Mouse (Mus musculus) small intestine, adult 2 months (tissue): ENCODE measurements at regions not wholly inside any gene's neighbourhood (a gene's known extent, or its start where the extent isn't known, plus 50 kb on each side); places are given as distances from the start of the nearest gene placed in this dataset.

Source experiments
- H3K27ac ChIP-seq: fragments of 200-500 bp; 2 replicates; pipeline ENCODE4 v1.5.1; 2012; ENCODE audit warnings: low read depth, low read length, control low read depth, inconsistent platforms; ENCODE audit not compliant: insufficient read depth
- H3K27me3 ChIP-seq: fragments of 200-500 bp; 2 replicates; pipeline ENCODE4 v1.6.1; 2012; ENCODE audit warnings: mild to moderate bottlenecking, moderate library complexity, low read length, inconsistent platforms; ENCODE audit not compliant: control insufficient read depth, insufficient read depth
- H3K36me3 ChIP-seq: fragments of 200-500 bp; 2 replicates; pipeline ENCODE4 v1.6.1; 2012; ENCODE audit warnings: mild to moderate bottlenecking, low read length, control low read depth, inconsistent platforms; ENCODE audit not compliant: control insufficient read depth, insufficient read depth
- H3K4me1 ChIP-seq: fragments of 200-500 bp; 2 replicates; pipeline ENCODE4 v1.6.1; 2012; ENCODE audit warnings: low read length, inconsistent platforms, mixed read lengths; ENCODE audit not compliant: control insufficient read depth, insufficient read depth, insufficient read length
- H3K4me3 ChIP-seq: fragments of 200-500 bp; 2 replicates; pipeline ENCODE4 v1.5.1; 2012; ENCODE audit warnings: low read depth, mild to moderate bottlenecking, control low read depth, inconsistent platforms, low read length, moderate library complexity
- CTCF ChIP-seq: fragments of 200-500 bp; IDR thresholded peaks from 2 replicates; pipeline ENCODE4 v1.5.1; 2012; ENCODE audit warnings: low read depth, mild to moderate bottlenecking, control low read depth, inconsistent platforms, low read length, moderate library complexity, mixed read lengths; ENCODE audit not compliant: insufficient replicate concordance, insufficient read length; ENCODE audit errors: extremely low read depth
- POLR2A ChIP-seq: fragments of 200-500 bp; IDR thresholded peaks from 2 replicates; pipeline ENCODE4 v1.6.1; 2012; ENCODE audit warnings: low read depth, mild to moderate bottlenecking, control low read depth, inconsistent platforms, low read length, moderate library complexity
- WGBS: fragments of 180-500 bp; shearing (Covaris S2); methylation state at CpG from one replicate; pipeline ENCODE4 v1.1.7; 2018; 5-methylcytosine and 5-hydroxymethylcytosine counted together

DNA sequence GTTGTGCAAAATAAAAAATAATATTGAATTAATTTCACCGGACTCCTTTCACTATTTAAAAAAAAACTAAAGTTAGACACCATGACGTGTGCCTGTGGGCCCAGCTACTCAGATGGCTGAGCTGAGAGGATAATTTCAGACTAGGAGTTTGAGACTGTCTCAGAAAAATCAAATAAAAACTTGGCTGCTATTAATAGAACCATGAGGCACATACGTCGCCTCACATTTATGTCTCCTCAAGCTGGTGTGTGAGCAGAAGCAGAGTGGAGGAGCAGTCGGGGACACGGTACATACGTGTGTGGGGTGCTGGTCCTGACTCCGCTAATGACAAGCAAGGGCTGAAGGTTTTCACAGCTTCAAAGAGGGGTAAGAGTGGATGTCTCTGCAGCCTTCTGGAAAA is 52.8 kb upstream of the Dmrtb1 start:
- 94% methylated on average over 8 of the region's 8 CpGs for WGBS

DNA sequence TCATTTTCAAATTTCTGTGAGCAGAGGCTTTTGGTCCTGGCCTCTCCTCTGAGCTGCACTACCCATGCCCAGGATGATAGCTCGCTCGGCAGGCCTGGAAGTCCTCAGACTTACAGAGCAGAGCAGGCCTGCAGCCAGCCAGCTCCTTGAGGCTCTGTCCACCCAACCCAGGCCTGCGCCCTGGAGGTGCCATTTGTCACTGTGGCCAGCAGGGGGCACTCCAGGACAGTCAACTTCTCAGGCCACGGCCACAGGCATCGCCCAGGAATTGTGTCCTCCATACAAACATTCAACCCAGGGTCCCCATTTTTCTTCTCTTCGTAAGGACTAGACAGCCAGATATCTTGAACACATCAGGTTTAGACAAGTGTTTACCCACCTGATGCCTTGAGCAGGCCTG is 53.9 kb upstream of the Dmrtb1 start:
- 3% methylated on average over 6 of the region's 6 CpGs for WGBS
- H3K36me3 ChIP-seq: no peaks in the 10 kb centered on the region

More for the DNA sequence above, 52.8 kb upstream of the Dmrtb1 start:
- TF ChIP-seq POLR2A (no peak), CTCF (no peak)
- Histone ChIP-seq H3K4me1 (no peaks in the 10 kb centered on the region), H3K36me3 (no peaks in the 10 kb centered on the region), H3K27ac (no peak overlapping the region), H3K4me3 (no peak overlapping the region), H3K27me3 (no peaks in the 10 kb centered on the region)

GRCm38 (mm10) chr4:107738776-107739175 is 54.7 kb upstream of the Dmrtb1 start:
- Histone ChIP-seq H3K27me3 (no peaks in the 10 kb centered on the region), H3K4me3 (no peak overlapping the region), H3K4me1 (no peaks in the 10 kb centered on the region), H3K27ac (no peak overlapping the region), H3K36me3 (no peaks in the 10 kb centered on the region)
- TF ChIP-seq CTCF (no peak), POLR2A (no peak)
- 78% methylated on average over 9 of the region's 9 CpGs for WGBS

More for the DNA sequence above, 53.9 kb upstream of the Dmrtb1 start:
- TF ChIP-seq CTCF (peak; percentile 96), POLR2A (no peak)
- Histone ChIP-seq H3K4me3 (no peak overlapping the region), H3K4me1 (no peaks in the 10 kb centered on the region), H3K27ac (no peak overlapping the region), H3K27me3 (no peaks in the 10 kb centered on the region)

GRCm38 (mm10) chr4:107739789-107740405 is 55.9 kb upstream of the Dmrtb1 start:
- TF ChIP-seq POLR2A (no peak), CTCF (no peak)
- Histone ChIP-seq H3K27me3 (no peaks in the 10 kb centered on the region), H3K27ac (no peak overlapping the region), H3K4me1 (no peaks in the 10 kb centered on the region), H3K36me3 (no peaks in the 10 kb centered on the region), H3K4me3 (no peak overlapping the region)
- WGBS: 75% methylated on average over 6 of the region's 6 CpGs

DNA sequence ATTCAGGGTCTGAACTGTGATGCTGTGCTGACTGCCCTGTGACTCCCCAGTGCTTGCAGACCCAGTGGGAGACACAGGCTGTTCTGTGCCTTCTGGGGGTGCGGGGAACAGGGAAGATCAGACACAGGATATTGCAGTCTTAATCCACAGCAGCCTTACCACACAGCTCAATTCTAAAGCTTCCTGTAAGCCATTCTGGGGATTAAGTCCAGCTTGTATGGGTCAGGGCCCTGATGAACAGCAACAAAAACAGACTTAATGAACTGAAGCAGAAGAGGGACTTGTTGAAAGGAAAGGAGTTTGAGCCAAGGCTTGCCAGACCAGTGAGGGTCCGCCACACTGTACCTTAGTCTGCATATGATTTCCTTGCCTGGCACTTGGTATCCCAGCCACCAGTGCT is 58.4 kb upstream of the Lrp8 start:
- Histone ChIP-seq H3K36me3 (no peaks in the 10 kb centered on the region), H3K4me3 (no peak overlapping the region), H3K27ac (no peak overlapping the region), H3K4me1 (no peaks in the 10 kb centered on the region), H3K27me3 (no peaks in the 10 kb centered on the region)
- 95% methylated on average over 2 of the region's 2 CpGs for WGBS
- no peak for TF ChIP-seq POLR2A
- TF ChIP-seq CTCF: no peak

GRCm38 (mm10) chr4:107746366-107746765 is 55.7 kb upstream of the Lrp8 start:
- no peak overlapping the region for H3K27ac ChIP-seq
- TF ChIP-seq CTCF: no peak
- TF ChIP-seq POLR2A: no peak

GRCm38 (mm10) chr4:107746923-107747431 is 55.1 kb upstream of the Lrp8 start:
- H3K4me3 ChIP-seq: no peak overlapping the region
- H3K4me1 ChIP-seq: no peaks in the 10 kb centered on the region
- no peaks in the 10 kb centered on the region for H3K27me3 ChIP-seq
- 74% methylated on average over 5 of the region's 5 CpGs for WGBS
- no peaks in the 10 kb centered on the region for H3K36me3 ChIP-seq
- no peak overlapping the region for H3K27ac ChIP-seq
- TF ChIP-seq CTCF (no peak), POLR2A (no peak)

More at GRCm38 (mm10) chr4:107746366-107746765, 55.7 kb upstream of the Lrp8 start:
- Histone ChIP-seq H3K36me3 (no peaks in the 10 kb centered on the region), H3K4me3 (no peak overlapping the region), H3K27me3 (no peaks in the 10 kb centered on the region), H3K4me1 (no peaks in the 10 kb centered on the region)
- WGBS: 63% methylated on average over 3 of the region's 3 CpGs
